Mouse (Mus musculus) embryonic facial prominence, embryonic 13.5 days (tissue): ENCODE measurements at regions not wholly inside any gene's neighbourhood (a gene's known extent, or its start where the extent isn't known, plus 50 kb on each side); places are given as distances from the start of the nearest gene placed in this dataset.

Experiments
- ATAC-seq: fragments of 200-750 bp; cut with Nextera tagmentation; 2 replicates; pipeline ENCODE4 v1.8.0; 2017; ENCODE audit warnings: low read depth; ENCODE audit not compliant: insufficient number of reproducible peaks, insufficient read depth, low FRiP score, low TSS enrichment
- H3K27ac ChIP-seq: fragments of 300-500 bp; sonication (generic); 2 replicates; pipeline ENCODE4 v1.5.1; 2015; ENCODE audit warnings: moderate library complexity, mild to moderate bottlenecking, inconsistent platforms
- H3K27me3 ChIP-seq: fragments of 300-500 bp; sonication (generic); 2 replicates; pipeline ENCODE4 v1.6.1; 2015; ENCODE audit warnings: mild to moderate bottlenecking, inconsistent platforms
- H3K36me3 ChIP-seq: fragments of 300-500 bp; sonication (generic); 2 replicates; pipeline ENCODE4 v1.6.1; 2015; ENCODE audit warnings: mild to moderate bottlenecking, inconsistent platforms
- H3K4me1 ChIP-seq: fragments of 300-500 bp; sonication (generic); 2 replicates; pipeline ENCODE4 v1.6.1; 2015; ENCODE audit warnings: inconsistent platforms
- H3K4me2 ChIP-seq: fragments of 300-500 bp; sonication (generic); 2 replicates; pipeline ENCODE4 v1.6.1; 2015; ENCODE audit warnings: moderate library complexity, mild to moderate bottlenecking, inconsistent platforms
- H3K4me3 ChIP-seq: fragments of 300-500 bp; sonication (generic); 2 replicates; pipeline ENCODE4 v1.5.1; 2015; ENCODE audit warnings: mild to moderate bottlenecking, inconsistent platforms
- H3K9ac ChIP-seq: fragments of 300-500 bp; sonication (generic); 2 replicates; pipeline ENCODE4 v1.6.1; 2015; ENCODE audit warnings: mild to moderate bottlenecking, inconsistent platforms
- H3K9me3 ChIP-seq: fragments of 300-500 bp; sonication (generic); 2 replicates; pipeline ENCODE4 v1.6.1; 2016; ENCODE audit warnings: inconsistent platforms
- WGBS: fragments of 180-500 bp; shearing (Covaris S2); methylation state at CpG from one replicate; pipeline ENCODE4 v1.1.7; 2015; ENCODE audit warnings: mixed read lengths; 5-methylcytosine and 5-hydroxymethylcytosine counted together

GRCm38 (mm10) chr12:12652361-12652760 is 289.4 kb downstream of the Mycn start:
- Histone ChIP-seq H3K9me3 (no peaks in the 10 kb centered on the region), H3K27ac (no peak overlapping the region), H3K27me3 (no peaks in the 10 kb centered on the region), H3K36me3 (no peaks in the 10 kb centered on the region), H3K9ac (no peak overlapping the region), H3K4me1 (peaks cover 24% of the 10 kb centered on the region), H3K4me3 (no peak overlapping the region), H3K4me2 (no peak overlapping the region)
- WGBS = 30% methylated on average over 7 of the region's 7 CpGs
- ATAC-seq = no peak

DNA sequence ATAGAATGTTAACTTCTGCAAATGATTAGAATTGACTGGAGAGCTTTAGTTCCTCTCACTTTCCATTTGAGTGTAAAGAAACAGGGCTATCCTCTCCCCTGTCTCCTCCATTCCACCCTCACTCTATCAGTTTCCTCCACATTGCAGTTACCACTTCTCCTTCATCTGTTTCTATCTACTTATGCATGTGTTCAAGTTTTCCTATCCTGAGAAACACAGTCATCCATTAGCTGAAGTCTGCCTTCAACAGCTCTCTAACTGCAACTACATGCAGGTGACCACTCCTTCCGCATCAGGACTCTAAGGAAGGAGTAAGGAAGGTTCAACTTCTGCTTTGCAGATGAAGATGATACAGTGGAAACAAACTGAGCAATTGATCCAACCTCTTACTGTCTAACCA is 291.4 kb downstream of the Mycn start:
- H3K9me3 ChIP-seq = no peaks in the 10 kb centered on the region
- no peak overlapping the region for H3K27ac ChIP-seq
- H3K4me2 ChIP-seq = no peak overlapping the region
- H3K4me3 ChIP-seq = no peak overlapping the region
- no peaks in the 10 kb centered on the region for H3K36me3 ChIP-seq
- WGBS = 92% methylated on average over 1 of the region's 1 CpGs
- H3K4me1 ChIP-seq = peaks cover 17% of the 10 kb centered on the region
- no peaks in the 10 kb centered on the region for H3K27me3 ChIP-seq
- H3K9ac ChIP-seq = no peak overlapping the region
- ATAC-seq = no peak

DNA sequence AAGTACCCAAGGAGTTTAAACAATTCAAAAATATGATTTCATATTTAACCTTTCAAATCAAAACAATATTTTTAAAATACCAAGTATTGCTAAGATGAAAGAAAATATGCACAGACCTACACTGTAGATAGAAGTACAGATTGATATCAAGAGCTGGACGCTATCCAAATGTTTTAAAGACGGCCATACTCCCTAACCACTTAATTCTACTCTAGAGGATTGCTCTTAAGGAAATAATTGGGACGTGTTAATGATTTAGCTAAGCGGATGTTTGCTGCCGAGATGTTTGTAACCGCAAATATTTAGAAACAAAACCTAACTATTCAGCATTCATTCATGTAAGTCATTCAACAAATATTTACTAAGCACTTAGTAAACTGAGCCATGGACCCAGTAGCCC is 294.2 kb downstream of the Mycn start:
- Histone ChIP-seq H3K27ac (no peak overlapping the region), H3K9me3 (no peaks in the 10 kb centered on the region), H3K4me2 (no peak overlapping the region), H3K9ac (no peak overlapping the region), H3K4me3 (no peak overlapping the region), H3K4me1 (peaks cover 4% of the 10 kb centered on the region), H3K36me3 (no peaks in the 10 kb centered on the region), H3K27me3 (no peaks in the 10 kb centered on the region)
- ATAC-seq = no peak
- 57% methylated on average over 6 of the region's 6 CpGs for WGBS

GRCm38 (mm10) chr12:12645183-12645582 is 296.5 kb downstream of the Mycn start:
- H3K9me3 ChIP-seq = no peaks in the 10 kb centered on the region
- no peak overlapping the region for H3K4me3 ChIP-seq
- no peak for ATAC-seq
- no peaks in the 10 kb centered on the region for H3K4me1 ChIP-seq
- H3K36me3 ChIP-seq = no peaks in the 10 kb centered on the region
- no peak overlapping the region for H3K4me2 ChIP-seq
- WGBS = 81% methylated on average over 4 of the region's 4 CpGs
- no peaks in the 10 kb centered on the region for H3K27me3 ChIP-seq
- H3K27ac ChIP-seq = no peak overlapping the region
- no peak overlapping the region for H3K9ac ChIP-seq

DNA sequence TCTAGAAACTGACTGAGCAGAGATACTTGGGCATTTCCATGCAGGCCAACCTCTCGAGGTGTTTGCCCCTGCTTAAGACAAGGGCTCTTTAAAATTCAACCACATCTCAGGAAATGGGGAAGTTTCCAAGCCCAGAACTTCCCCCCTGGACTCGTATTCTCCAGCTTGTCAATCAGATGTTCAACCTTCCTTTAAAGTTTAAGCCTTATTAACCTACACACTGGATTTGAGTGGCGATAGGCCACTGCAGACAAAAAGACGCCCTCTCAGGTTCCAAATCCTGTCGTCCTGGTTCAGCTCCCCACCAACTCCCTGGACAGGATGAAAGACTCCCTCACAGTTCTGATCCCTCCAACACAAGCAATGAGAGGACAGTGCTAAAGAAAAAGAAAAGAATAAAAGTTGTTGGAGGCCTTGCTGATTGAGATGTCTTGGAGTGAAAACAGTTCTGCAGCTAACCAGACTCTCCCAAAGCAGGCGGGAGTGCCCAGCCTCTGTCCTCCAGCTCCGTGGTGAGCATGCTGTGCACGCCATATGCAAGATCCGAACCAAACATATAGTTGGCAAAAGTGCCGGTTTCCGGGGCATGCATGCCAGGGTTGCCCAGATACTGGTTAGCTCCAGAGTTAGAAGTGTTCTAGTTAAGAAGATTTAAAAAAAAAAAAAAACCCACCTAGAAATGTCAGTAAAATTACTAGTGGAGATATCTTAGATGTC is 298.3 kb downstream of the Mycn start:
- H3K4me3 ChIP-seq = no peak overlapping the region
- 55% methylated on average over 11 of the region's 11 CpGs for WGBS
- H3K9me3 ChIP-seq = no peaks in the 10 kb centered on the region
- H3K9ac ChIP-seq = no peak overlapping the region
- no peak for ATAC-seq
- no peaks in the 10 kb centered on the region for H3K27me3 ChIP-seq
- H3K27ac ChIP-seq = no peak overlapping the region
- no peaks in the 10 kb centered on the region for H3K36me3 ChIP-seq
- no peak overlapping the region for H3K4me2 ChIP-seq
- no peaks in the 10 kb centered on the region for H3K4me1 ChIP-seq

DNA sequence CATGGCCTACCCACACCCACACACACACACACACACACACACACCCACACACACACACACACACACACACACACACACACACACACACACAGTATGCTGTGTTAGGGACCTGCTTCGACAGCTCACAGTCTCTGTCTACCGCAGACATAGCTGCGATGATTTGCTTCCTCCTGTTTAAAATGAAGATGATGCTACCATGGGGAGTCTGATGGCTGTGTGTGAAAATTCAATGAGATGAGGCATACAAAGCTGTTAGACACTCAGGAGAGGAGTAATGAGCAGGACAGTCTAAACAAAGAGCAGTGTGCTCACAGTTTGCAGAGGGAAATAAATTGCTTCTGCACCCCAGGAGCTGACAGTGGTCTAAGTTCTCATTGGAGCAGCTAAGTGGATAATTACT is 306.4 kb downstream of the Mycn start:
- no peak for ATAC-seq
- 88% methylated on average over 3 of the region's 3 CpGs for WGBS

DNA sequence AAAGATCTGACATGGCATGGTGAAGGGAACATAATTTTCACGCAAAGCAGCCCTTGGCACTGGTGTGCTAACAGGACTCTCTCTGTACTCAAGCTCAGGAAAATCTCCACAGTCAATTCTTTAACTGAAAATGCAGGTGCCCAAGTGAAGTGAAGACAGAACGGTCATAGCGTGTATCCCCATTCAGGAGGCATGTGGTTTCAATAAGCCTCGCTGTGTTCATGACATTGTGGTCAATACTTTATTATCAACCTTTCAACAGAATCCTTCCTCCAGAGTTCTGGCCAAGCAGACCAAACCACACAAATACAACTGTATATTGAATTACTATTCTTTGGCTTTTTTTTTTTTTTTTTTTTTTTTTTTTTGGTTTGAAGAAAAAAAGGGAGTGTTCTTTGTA is 314.1 kb downstream of the Mycn start:
- ATAC-seq = no peak
- WGBS = 50% methylated on average over 4 of the region's 4 CpGs
- Histone ChIP-seq H3K27me3 (no peaks in the 10 kb centered on the region), H3K36me3 (no peaks in the 10 kb centered on the region), H3K27ac (no peak overlapping the region), H3K9ac (no peak overlapping the region), H3K9me3 (no peaks in the 10 kb centered on the region), H3K4me2 (no peak overlapping the region), H3K4me3 (no peak overlapping the region), H3K4me1 (peaks cover 10% of the 10 kb centered on the region)

More for the DNA sequence above, 306.4 kb downstream of the Mycn start:
- Histone ChIP-seq H3K27me3 (no peaks in the 10 kb centered on the region), H3K4me2 (no peak overlapping the region), H3K36me3 (no peaks in the 10 kb centered on the region), H3K9me3 (no peaks in the 10 kb centered on the region), H3K9ac (no peak overlapping the region), H3K27ac (no peak overlapping the region), H3K4me3 (no peak overlapping the region), H3K4me1 (no peaks in the 10 kb centered on the region)

DNA sequence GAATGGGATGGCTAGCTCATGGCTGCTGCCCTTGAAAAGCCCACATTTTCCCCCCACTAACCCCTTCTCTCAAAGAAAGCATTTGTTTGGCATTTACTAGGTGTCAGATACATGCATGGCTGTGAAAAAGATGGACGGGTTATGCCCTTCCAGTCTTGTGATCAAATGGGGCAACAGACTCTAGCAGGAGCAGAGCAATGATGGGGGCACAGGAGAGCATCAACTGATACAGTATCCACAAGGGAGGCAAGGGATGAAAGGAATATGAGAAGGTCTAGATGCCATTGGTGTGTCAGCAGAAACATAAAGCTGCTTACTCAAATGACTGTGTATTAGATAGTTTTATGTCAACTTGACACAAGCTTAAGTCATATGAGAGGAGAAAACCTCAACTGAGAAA is 315.9 kb downstream of the Mycn start:
- ATAC-seq = no peak
- H3K9me3 ChIP-seq = no peaks in the 10 kb centered on the region
- 85% methylated on average over 1 of the region's 1 CpGs for WGBS
- no peaks in the 10 kb centered on the region for H3K36me3 ChIP-seq
- H3K4me1 ChIP-seq = peaks cover 15% of the 10 kb centered on the region
- H3K27ac ChIP-seq = no peak overlapping the region
- no peak overlapping the region for H3K4me2 ChIP-seq
- no peaks in the 10 kb centered on the region for H3K27me3 ChIP-seq
- H3K4me3 ChIP-seq = no peak overlapping the region
- H3K9ac ChIP-seq = no peak overlapping the region

DNA sequence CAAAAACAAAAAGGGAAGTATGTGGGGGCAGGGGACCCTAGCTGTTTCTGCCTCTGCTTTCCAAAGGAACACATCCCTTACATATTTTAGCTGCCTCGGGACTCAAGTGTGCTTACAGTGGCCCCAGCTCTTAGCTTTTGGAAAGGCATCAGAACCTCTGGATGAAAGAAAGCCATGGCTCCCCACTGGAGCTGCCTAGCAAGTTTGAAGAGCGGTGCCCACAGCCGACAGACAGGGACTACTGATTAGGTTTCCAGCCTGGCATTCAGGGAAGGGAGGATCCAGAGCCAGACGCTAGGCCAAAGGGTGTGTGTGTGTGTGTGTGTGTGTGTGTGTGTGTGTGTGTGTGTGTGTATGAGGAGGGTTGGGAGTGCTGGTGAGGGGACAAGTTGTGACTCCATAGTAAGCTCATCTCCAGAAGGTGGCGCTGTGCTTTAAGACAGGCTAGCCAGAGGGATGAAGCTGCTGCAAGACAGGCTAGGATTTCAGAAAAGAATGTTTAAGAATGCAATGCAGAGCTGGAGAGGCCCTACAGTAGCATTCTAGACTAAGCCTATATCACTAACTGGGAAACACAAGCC is 318.9 kb downstream of the Mycn start:
- no peaks in the 10 kb centered on the region for H3K27me3 ChIP-seq
- no peak overlapping the region for H3K4me2 ChIP-seq
- H3K9me3 ChIP-seq = 0 out of 2 replicates have a peak, but pooled peaks cover 2% of the 10 kb centered on the region
- H3K4me1 ChIP-seq = peaks cover 25% of the 10 kb centered on the region
- no peak overlapping the region for H3K9ac ChIP-seq
- H3K27ac ChIP-seq = peak overlapping the region; percentile 22; the same call in 1 of the 2 replicates
- ATAC-seq = peak; percentile 69; the same call in 1 of the 2 replicates
- H3K4me3 ChIP-seq = no peak overlapping the region
- 22% methylated on average over 5 of the region's 5 CpGs for WGBS
- H3K36me3 ChIP-seq = no peaks in the 10 kb centered on the region

DNA sequence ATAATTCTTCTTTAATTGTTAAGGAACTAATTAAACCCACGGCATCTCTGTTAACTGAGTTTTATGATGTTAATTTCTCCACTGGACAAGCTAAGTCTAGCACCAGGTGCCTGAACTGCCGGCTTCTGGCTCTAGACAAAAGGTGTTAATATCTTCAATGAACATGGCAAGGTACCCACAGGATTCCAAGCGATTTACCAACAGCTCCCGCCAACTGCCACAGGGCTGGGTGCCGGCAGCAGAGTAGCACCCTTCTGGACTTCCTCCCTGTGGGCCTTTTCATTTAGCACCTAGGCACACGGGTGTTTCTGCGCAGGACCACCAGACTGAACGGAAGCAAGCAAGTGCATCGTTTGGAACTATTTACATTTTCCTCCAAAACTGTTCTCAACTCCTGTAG is 320.2 kb downstream of the Mycn start:
- H3K27ac ChIP-seq = no peak overlapping the region
- ATAC-seq = no peak
- H3K9ac ChIP-seq = no peak overlapping the region
- 0 out of 2 replicates have a peak, but pooled peaks cover 3% of the 10 kb centered on the region for H3K9me3 ChIP-seq
- no peak overlapping the region for H3K4me2 ChIP-seq
- 83% methylated on average over 9 of the region's 9 CpGs for WGBS
- H3K36me3 ChIP-seq = no peaks in the 10 kb centered on the region
- peaks cover 25% of the 10 kb centered on the region for H3K4me1 ChIP-seq
- no peaks in the 10 kb centered on the region for H3K27me3 ChIP-seq
- H3K4me3 ChIP-seq = no peak overlapping the region

DNA sequence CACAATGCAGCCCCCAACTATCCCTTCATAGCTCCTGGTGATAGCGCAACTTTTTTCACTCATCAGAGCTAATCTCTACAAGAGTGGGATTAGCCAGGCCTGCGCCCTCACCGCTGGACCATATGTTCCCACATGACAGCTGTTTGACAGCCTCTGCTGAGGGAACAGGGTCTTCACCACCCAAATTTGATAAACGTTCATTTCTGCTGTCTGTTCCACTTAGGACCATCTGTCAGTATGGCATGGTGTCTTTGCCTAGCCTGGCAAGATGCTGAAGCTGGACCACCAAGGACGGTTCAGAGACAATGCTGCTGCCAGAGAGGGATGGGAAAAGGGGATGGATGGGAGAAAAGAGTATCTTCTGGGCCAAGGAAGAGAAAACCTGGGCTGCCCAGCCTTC is 321.4 kb downstream of the Mycn start:
- no peaks in the 10 kb centered on the region for H3K27me3 ChIP-seq
- no peak overlapping the region for H3K4me2 ChIP-seq
- H3K36me3 ChIP-seq = no peaks in the 10 kb centered on the region
- WGBS = 78% methylated on average over 5 of the region's 5 CpGs
- no peak overlapping the region for H3K27ac ChIP-seq
- H3K9ac ChIP-seq = no peak overlapping the region
- no peak for ATAC-seq
- H3K9me3 ChIP-seq = 0 out of 2 replicates have a peak, but pooled peaks cover 3% of the 10 kb centered on the region
- peaks cover 25% of the 10 kb centered on the region for H3K4me1 ChIP-seq
- no peak overlapping the region for H3K4me3 ChIP-seq

GRCm38 (mm10) chr12:12619431-12619830 is 322.3 kb downstream of the Mycn start:
- Histone ChIP-seq H3K9ac (no peak overlapping the region), H3K9me3 (0 out of 2 replicates have a peak, but pooled peaks cover 3% of the 10 kb centered on the region), H3K27ac (no peak overlapping the region), H3K4me1 (peaks cover 25% of the 10 kb centered on the region), H3K4me2 (no peak overlapping the region), H3K36me3 (no peaks in the 10 kb centered on the region), H3K4me3 (no peak overlapping the region), H3K27me3 (no peaks in the 10 kb centered on the region)
- WGBS = 56% methylated on average over 5 of the region's 5 CpGs
- no peak for ATAC-seq
